ENCODE assay signal across 8 mouse cellular contexts in the genomic region with DNA sequence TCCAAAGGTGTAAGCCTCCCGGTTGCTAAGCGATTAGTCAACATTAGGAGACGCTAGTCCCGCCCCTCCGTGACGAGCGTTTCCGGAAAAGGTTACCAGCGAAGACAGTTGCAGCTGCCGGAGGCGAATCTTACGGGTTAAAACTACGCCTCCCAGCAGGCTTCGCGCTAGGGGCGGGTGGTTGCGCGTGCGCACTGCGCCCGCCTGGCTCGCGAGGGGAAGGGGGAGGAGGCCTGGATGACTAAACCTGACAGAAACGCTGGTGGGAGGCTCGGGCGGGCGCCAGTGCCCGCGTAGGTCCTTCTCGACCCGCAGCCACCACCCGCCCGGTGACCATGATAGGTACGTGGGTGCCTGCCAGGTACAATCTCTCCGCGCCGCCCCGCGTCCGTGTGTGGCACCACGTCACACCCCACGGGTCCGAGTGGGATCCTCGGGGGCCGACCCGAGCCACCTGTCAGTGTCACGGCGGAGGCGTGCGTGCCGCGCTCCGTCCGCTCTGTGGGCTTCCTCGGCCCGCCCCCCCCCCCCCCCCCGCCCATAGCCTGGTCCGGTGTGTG. TPM values are rescaled to one million over a fixed set of nuclear protein-coding genes. Genes with fewer than 3 reads are reported as not detected.
DNase-seq lines count a peak whose midpoint lies in the region; ATAC-seq and TF ChIP-seq lines count a peak whose summit lies in the region.

A gene (minus strand): TSS at position 164 of the 560 bp plus-strand sequence.
A gene (plus strand): TSS at position 237 of the 560 bp plus-strand sequence.

- DNase-seq in brain, embryonic 14.5 days (ENCODE audit: low read depth): peak; percentile 99
- peak; percentile 94 for DNase-seq in liver, adult 2 months (ENCODE audit: extremely low read depth, low read depth, low spot score)
- peak; percentile 94 for DNase-seq in splenic B cell, adult 2 months (ENCODE audit: low read depth, low spot score)

- WGBS in heart, embryonic 11.5 days (ENCODE audit: insufficient replicate concordance): under 1% methylated on average over 43 of the region's 58 CpGs
- WGBS in kidney, embryonic 16.5 days: 0% methylated on average over 50 of the region's 58 CpGs
- WGBS in liver, adult 2 months: under 1% methylated on average over 48 of the region's 58 CpGs

- peak within 1 kb of the TSS; percentile 76 for H3K9ac ChIP-seq in heart, embryonic 11.5 days (ENCODE audit: low read depth, low read length)
- peak within 1 kb of the TSS; percentile 77 for H3K9ac ChIP-seq in kidney, embryonic 16.5 days (replicated peaks; ENCODE audit: low read length)
- peak within 1 kb of the TSS; percentile 82 for H3K9ac ChIP-seq in liver, adult 2 months (ENCODE audit: low read depth, low read length)

- H3K79me2 ChIP-seq in C2C12 (ENCODE audit: control insufficient read depth, insufficient read depth) (no peaks in the 10 kb centered on the region), myocyte (ENCODE audit: control insufficient read depth, insufficient read depth) (no peaks in the 10 kb centered on the region)
- H3K79me2 ChIP-seq in liver, adult 2 months (ENCODE audit: control insufficient read depth, insufficient read depth, low read length): no peaks in the 10 kb centered on the region; the same call in 1 of the 2 replicates

- peak within 1 kb of the TSS; percentile 17; the same call in 1 of the 2 replicates for H3K27ac ChIP-seq in heart, embryonic 11.5 days (ENCODE audit: low read depth, low read length)
- H3K27ac ChIP-seq in kidney, embryonic 16.5 days (ENCODE audit: low read length): no peak within 1 kb of the TSS
- H3K27ac ChIP-seq in liver, adult 2 months (replicated peaks; ENCODE audit: insufficient read depth, low read depth, low read length): peak within 1 kb of the TSS; percentile 29

- H3K4me3 ChIP-seq in C2C12 (ENCODE audit: insufficient read depth, poor library complexity, severe bottlenecking) (peak within 1 kb of the TSS; percentile 43), myocyte (peak within 1 kb of the TSS; percentile 27)
- H3K4me3 ChIP-seq in erythroblast, embryonic 14.5 days (replicated peaks): peak within 1 kb of the TSS; percentile 80
- peak within 1 kb of the TSS; percentile 70 for H3K4me3 ChIP-seq in heart, embryonic 11.5 days (ENCODE audit: low read depth, low read length)
- peak within 1 kb of the TSS; percentile 82 for H3K4me3 ChIP-seq in kidney, embryonic 16.5 days (ENCODE audit: low read length)
- H3K4me3 ChIP-seq in liver, adult 2 months (ENCODE audit: insufficient read depth, low read depth, low read length): peak within 1 kb of the TSS; percentile 84

- TF ChIP-seq POLR2A in brain, embryonic 14.5 days (IDR thresholded peaks at IDR 0.05; ENCODE audit: borderline replicate concordance, extremely low read depth, insufficient read depth, insufficient read length, poor library complexity, severe bottlenecking): peak; percentile 54; the same call in 1 of the 2 replicates
- TF ChIP-seq POLR2A in liver, adult 2 months (IDR thresholded peaks at IDR 0.05; ENCODE audit: extremely low read depth, insufficient read depth, low read length): 0 out of 2 replicates have a peak, but pooled peaks have one; percentile 31
- peak; percentile 69 for TF ChIP-seq POLR2A in myocyte (IDR thresholded peaks at IDR 0.05; ENCODE audit: insufficient read length, low read depth)

- H3K4me1 ChIP-seq in erythroblast, embryonic 14.5 days (ENCODE audit: control insufficient read depth): peaks cover 14% of the 10 kb centered on the region
- H3K4me1 ChIP-seq in heart, embryonic 11.5 days (ENCODE audit: control insufficient read depth, insufficient read depth, low read length): peaks cover 3% of the 10 kb centered on the region; the same call in 1 of the 2 replicates
- H3K4me1 ChIP-seq in kidney, embryonic 16.5 days (ENCODE audit: insufficient read depth, low read length): peaks cover 5% of the 10 kb centered on the region; the same call in 1 of the 2 replicates
- H3K4me1 ChIP-seq in liver, adult 2 months (ENCODE audit: control insufficient read depth, insufficient read depth, low read length): peaks cover 3% of the 10 kb centered on the region; the same call in 1 of the 2 replicates

- peak within 1 kb of the TSS; percentile 89 for H3ac ChIP-seq in C2C12 (ENCODE audit: control insufficient read depth, insufficient read length, low read depth)
- H3ac ChIP-seq in myocyte (ENCODE audit: control insufficient read depth, insufficient read length): peak within 1 kb of the TSS; percentile 68

- H3K36me3 ChIP-seq in C2C12 (ENCODE audit: control insufficient read depth, insufficient read depth): no peaks in the 10 kb centered on the region
- no peaks in the 10 kb centered on the region for H3K36me3 ChIP-seq in erythroblast, embryonic 14.5 days (ENCODE audit: control insufficient read depth)
- no peaks in the 10 kb centered on the region for H3K36me3 ChIP-seq in heart, embryonic 11.5 days (ENCODE audit: control insufficient read depth, insufficient read depth, low read length)
- H3K36me3 ChIP-seq in kidney, embryonic 16.5 days (ENCODE audit: insufficient read depth, low read length): no peaks in the 10 kb centered on the region
- H3K36me3 ChIP-seq in liver, adult 2 months (ENCODE audit: control insufficient read depth, insufficient read depth, low read length): no peaks in the 10 kb centered on the region
- H3K36me3 ChIP-seq in myocyte (ENCODE audit: control insufficient read depth, insufficient read depth): no peaks in the 10 kb centered on the region
- no peaks in the 10 kb centered on the region for H3K36me3 ChIP-seq in splenic B cell, adult 2 months (ENCODE audit: control insufficient read depth, insufficient read depth, low read length, poor library complexity, severe bottlenecking)

- H3K27me3 ChIP-seq in C2C12 (ENCODE audit: control insufficient read depth, insufficient read depth, insufficient read length) (no peaks in the 10 kb centered on the region), myocyte (ENCODE audit: control insufficient read depth, insufficient read depth, insufficient read length) (peaks cover 4% of the 10 kb centered on the region)
- H3K27me3 ChIP-seq in erythroblast, embryonic 14.5 days (ENCODE audit: control insufficient read depth): peaks cover 4% of the 10 kb centered on the region; the same call in 1 of the 2 replicates
- no peaks in the 10 kb centered on the region for H3K27me3 ChIP-seq in heart, embryonic 11.5 days (ENCODE audit: control insufficient read depth, insufficient read depth, low read length)
- no peaks in the 10 kb centered on the region for H3K27me3 ChIP-seq in kidney, embryonic 16.5 days (ENCODE audit: insufficient read depth, low read length)
- no peaks in the 10 kb centered on the region for H3K27me3 ChIP-seq in liver, adult 2 months (ENCODE audit: control insufficient read depth, insufficient read depth, low read length)
- no peaks in the 10 kb centered on the region for H3K27me3 ChIP-seq in splenic B cell, adult 2 months (ENCODE audit: control insufficient read depth, insufficient read depth, low read length, poor library complexity, severe bottlenecking)

- H3K79me3 ChIP-seq in C2C12 (ENCODE audit: low read depth): no peaks in the 10 kb centered on the region

- H3K9me3 ChIP-seq in erythroblast, embryonic 14.5 days (ENCODE audit: control insufficient read depth, low read length): no peaks in the 10 kb centered on the region
- no peaks in the 10 kb centered on the region for H3K9me3 ChIP-seq in heart, embryonic 11.5 days (replicated peaks; ENCODE audit: control insufficient read depth, low read length)
- no peaks in the 10 kb centered on the region for H3K9me3 ChIP-seq in kidney, embryonic 16.5 days (ENCODE audit: low read length)

- H3K4me2 ChIP-seq in heart, embryonic 11.5 days: peak within 1 kb of the TSS; percentile 80
- peak within 1 kb of the TSS; percentile 73 for H3K4me2 ChIP-seq in kidney, embryonic 16.5 days (replicated peaks; ENCODE audit: low read depth, low read length)
- peak within 1 kb of the TSS; percentile 87 for H3K4me2 ChIP-seq in myocyte (ENCODE audit: low read depth)

- no peak for TF ChIP-seq CTCF in C2C12 (IDR thresholded peaks at IDR 0.05; ENCODE audit: control insufficient read depth, insufficient read depth, insufficient read length)
- TF ChIP-seq CTCF in brain, embryonic 14.5 days (IDR thresholded peaks at IDR 0.05; ENCODE audit: borderline replicate concordance, extremely low read depth, insufficient read depth, insufficient read length): no peak
- no peak for TF ChIP-seq CTCF in liver, adult 2 months (IDR thresholded peaks at IDR 0.05; ENCODE audit: low read depth, low read length)

- ATAC-seq in heart, embryonic 11.5 days (replicated peaks; ENCODE audit: insufficient number of reproducible peaks, low FRiP score, low TSS enrichment): peak; percentile 98
- peak; percentile 98 for ATAC-seq in kidney, embryonic 16.5 days (ENCODE audit: low FRiP score, low TSS enrichment)

TF ChIP-seq in C2C12, 6 proteins besides CTCF, POLR2A, EP300 and RAD21:
- TF ChIP-seq USF1 (IDR thresholded peaks at IDR 0.05; ENCODE audit: low read depth): no peak
- TF ChIP-seq MYOD1 (IDR thresholded peaks at IDR 0.05; ENCODE audit: control insufficient read depth, insufficient read length, low read depth): peak; percentile 30
- no peak for TF ChIP-seq MYOG (IDR thresholded peaks at IDR 0.05; ENCODE audit: control insufficient read depth, extremely low read depth, insufficient read length)

TF ChIP-seq in myocyte, 11 proteins besides CTCF, POLR2A, EP300 and RAD21 (continues in another document):
- peak; percentile 65 for TF ChIP-seq POLR2AphosphoS2 (IDR thresholded peaks at IDR 0.05; ENCODE audit: insufficient read length, low read depth)
- TF ChIP-seq MYOD1 (IDR thresholded peaks at IDR 0.05; ENCODE audit: control insufficient read depth in 1 of 3, insufficient read length in 2 of 3, low read depth in 2 of 3): peak; percentile 24 to 72 (median 50)
- no peak for TF ChIP-seq SRF (IDR thresholded peaks at IDR 0.05; ENCODE audit: control insufficient read depth, insufficient read length, low read depth)

RNA-seq across cellular contexts. Expression of the first gene that starts in this region (rescaled TPM):
- polyA plus RNA-seq in C2C12 (2012; fragmentation: generic; extraction: Trizol): 5.5 TPM
- polyA plus RNA-seq in brain, embryonic 14.5 days (2012; rRNA removed): 6.2 and 9.8 TPM in 2 replicates
- not detected in 2 replicates for polyA plus RNA-seq in erythroblast, embryonic 14.5 days (2012)
- 0.93 and 1.3 TPM in 2 replicates for polyA plus RNA-seq in heart, embryonic 11.5 days (2014; fragmentation: Nextera tagmentation; extraction: Ambion mirVana)
- 2.9 and 3.9 TPM in 2 replicates for polyA plus RNA-seq in kidney, embryonic 16.5 days (2015; fragmentation: Nextera tagmentation; extraction: Ambion mirVana)
- not detected in 2 replicates for total RNA-seq in liver, adult 2 months (2014; rRNA removed)
- not detected in 2 replicates for polyA plus RNA-seq in liver, adult 2 months (2012; rRNA removed)
- 0.64 TPM for polyA plus RNA-seq in myocyte (2012; fragmentation: generic; extraction: Trizol)

RNA-seq across cellular contexts. Expression of the second gene that starts in this region (rescaled TPM):
- polyA plus RNA-seq in C2C12 (2012; fragmentation: generic; extraction: Trizol) (not detected), myocyte (2012; fragmentation: generic; extraction: Trizol) (0.26 TPM)
- 4.3 and 5.7 TPM in 2 replicates for polyA plus RNA-seq in brain, embryonic 14.5 days (2012; rRNA removed)
- not detected in 2 replicates for polyA plus RNA-seq in erythroblast, embryonic 14.5 days (2012)
- polyA plus RNA-seq in heart, embryonic 11.5 days (2014; fragmentation: Nextera tagmentation; extraction: Ambion mirVana): 1.7 and 2.6 TPM in 2 replicates
- polyA plus RNA-seq in kidney, embryonic 16.5 days (2015; fragmentation: Nextera tagmentation; extraction: Ambion mirVana): 2.4 and 2.8 TPM in 2 replicates
- 8.9 and 10.1 TPM in 2 replicates for total RNA-seq in liver, adult 2 months (2014; rRNA removed)
- 2.5 TPM in 2 replicates for polyA plus RNA-seq in liver, adult 2 months (2012; rRNA removed)

Comparison
In these comparisons a context has a peak if more than half of its experiments do, and no peak if none do; other contexts are left out.
1. H3K4me3 ChIP-seq: peak in every context shown above with its lines; median percentile 84 in liver, adult 2 months; 82 in kidney, embryonic 16.5 days; 80 in erythroblast, embryonic 14.5 days; 70 in heart, embryonic 11.5 days; 43 in C2C12; 27 in myocyte.